In genomic region chr17:40885155-40885554, GRCm38 (mm10) we compare ENCODE assay signal across 28 mouse cellular contexts. TPM values are rescaled to one million over a fixed set of nuclear protein-coding genes. Genes with fewer than 3 reads are reported as not detected.
DNase-seq lines count a peak whose midpoint lies in the region; ATAC-seq and TF ChIP-seq lines count a peak whose summit lies in the region.
"Had no signal": no experiment of that assay in that cellular context is flagged by ENCODE, and none has a peak within 500 bp of the region (broad histone marks: within the 10 kb centered on the region; RNA-seq: fewer than 3 reads in every experiment).

No protein-coding gene starts in this region.

- 68% methylated on average over 4 of the region's 4 CpGs for WGBS in embryonic facial prominence, embryonic 14.5 days
- WGBS in embryonic facial prominence, embryonic 10.5 days = 81% methylated on average over 4 of the region's 4 CpGs
- 54% methylated on average over 4 of the region's 4 CpGs for WGBS in stomach, postnatal 0 days

- H3K27me3 ChIP-seq in embryonic facial prominence, embryonic 14.5 days (replicated peaks; ENCODE audit: control insufficient read depth, insufficient read depth, low read length) = no peaks in the 10 kb centered on the region
- no peaks in the 10 kb centered on the region for H3K27me3 ChIP-seq in embryonic facial prominence, embryonic 10.5 days (replicated peaks; ENCODE audit: low read depth, poor library complexity, severe bottlenecking)
- no peaks in the 10 kb centered on the region for H3K27me3 ChIP-seq in stomach, postnatal 0 days (ENCODE audit: control insufficient read depth, insufficient read depth, low read length)
- H3K27me3 ChIP-seq: embryonic facial prominence, embryonic 12.5 days; forebrain, embryonic 13.5 days; hindbrain, embryonic 12.5 days; hindbrain, embryonic 15.5 days had no signal

- H3K4me3 ChIP-seq in embryonic facial prominence, embryonic 14.5 days (ENCODE audit: low read depth, low read length) = no peak overlapping the region
- no peak overlapping the region for H3K4me3 ChIP-seq in embryonic facial prominence, embryonic 10.5 days
- no peak overlapping the region for H3K4me3 ChIP-seq in stomach, postnatal 0 days (ENCODE audit: low read depth, low read length)
- H3K4me3 ChIP-seq: embryonic facial prominence, embryonic 12.5 days; erythroblast, embryonic 14.5 days; forebrain, embryonic 10.5 days; forebrain, embryonic 13.5 days; hindbrain, embryonic 12.5 days; hindbrain, embryonic 15.5 days had no signal

- no peak for ATAC-seq in embryonic facial prominence, embryonic 14.5 days (ENCODE audit: low read depth)
- peak; percentile 53; the same call in 1 of the 2 replicates for ATAC-seq in stomach, postnatal 0 days (ENCODE audit: low FRiP score, low TSS enrichment)
- ATAC-seq: activated CD4-positive, CD25-positive, alpha-beta regulatory T cell, adult 4 months; forebrain, embryonic 13.5 days; forebrain, embryonic 16.5 days had no signal

- no peak overlapping the region for H3K9ac ChIP-seq in embryonic facial prominence, embryonic 14.5 days (ENCODE audit: low read depth, low read length)
- no peak overlapping the region for H3K9ac ChIP-seq in stomach, postnatal 0 days (ENCODE audit: low read length)
- H3K9ac ChIP-seq: embryonic facial prominence, embryonic 12.5 days; forebrain, embryonic 13.5 days; hindbrain, embryonic 12.5 days; hindbrain, embryonic 15.5 days had no signal

- H3K36me3 ChIP-seq in embryonic facial prominence, embryonic 14.5 days (ENCODE audit: control insufficient read depth, insufficient read depth, low read length) = no peaks in the 10 kb centered on the region
- H3K36me3 ChIP-seq in embryonic facial prominence, embryonic 10.5 days (replicated peaks) = no peaks in the 10 kb centered on the region
- H3K36me3 ChIP-seq in stomach, postnatal 0 days (ENCODE audit: control insufficient read depth, insufficient read depth, low read length) = no peaks in the 10 kb centered on the region
- H3K36me3 ChIP-seq: embryonic facial prominence, embryonic 12.5 days; forebrain, embryonic 10.5 days; hindbrain, embryonic 12.5 days; hindbrain, embryonic 15.5 days had no signal

- H3K4me1 ChIP-seq in embryonic facial prominence, embryonic 14.5 days (ENCODE audit: control insufficient read depth, insufficient read depth, low read length) = peaks cover 6% of the 10 kb centered on the region; the same call in 1 of the 2 replicates
- no peaks in the 10 kb centered on the region for H3K4me1 ChIP-seq in embryonic facial prominence, embryonic 10.5 days
- H3K4me1 ChIP-seq in stomach, postnatal 0 days (replicated peaks; ENCODE audit: control insufficient read depth, insufficient read depth) = no peaks in the 10 kb centered on the region
- H3K4me1 ChIP-seq: embryonic facial prominence, embryonic 12.5 days; hindbrain, embryonic 12.5 days had no signal

- DNase-seq in embryonic facial prominence, embryonic 14.5 days (ENCODE audit: low spot score) = peak; percentile 42
- DNase-seq in embryonic facial prominence, embryonic 10.5 days (ENCODE audit: low spot score) = no peak
- peak; percentile 39 for DNase-seq in urinary bladder, postnatal 14 days (ENCODE audit: low spot score)
- no peak for DNase-seq in urinary bladder, adult 2 months (ENCODE audit: low spot score)
- DNase-seq in stomach, postnatal 0 days (ENCODE audit: low spot score) = no peak
- DNase-seq in layer of hippocampus, adult 9-10 months (ENCODE audit: low spot score) = no peak
- DNase-seq: adrenal gland, adult 8-10 months; adrenal gland, postnatal 25 days; cerebellum, adult 11-12 months; cerebellum, adult 8-10 months; cerebellum, postnatal 10 days; cerebellum, postnatal 36 days; gastrocnemius, postnatal 10 days; gastrocnemius, postnatal 36 days; heart, adult 11 months had no signal

- no peak for TF ChIP-seq CTCF in stomach, postnatal 0 days (IDR thresholded peaks at IDR 0.05; ENCODE audit: low read depth)

- TF ChIP-seq EP300 in stomach, postnatal 0 days (optimal IDR thresholded peaks at IDR 0.05) = peak; percentile 81

- no peak overlapping the region for H3K4me2 ChIP-seq in embryonic facial prominence, embryonic 14.5 days (ENCODE audit: low read depth, low read length)
- H3K4me2 ChIP-seq in stomach, postnatal 0 days (replicated peaks; ENCODE audit: low read depth) = no peak overlapping the region
- H3K4me2 ChIP-seq: embryonic facial prominence, embryonic 12.5 days; forebrain, embryonic 13.5 days; heart, embryonic 11.5 days; hindbrain, embryonic 12.5 days; hindbrain, embryonic 15.5 days had no signal

- H3K27ac ChIP-seq in embryonic facial prominence, embryonic 14.5 days (replicated peaks; ENCODE audit: low read depth, low read length) = no peak overlapping the region
- H3K27ac ChIP-seq in embryonic facial prominence, embryonic 10.5 days (replicated peaks) = no peak overlapping the region
- no peak overlapping the region; the same call in 1 of the 2 replicates for H3K27ac ChIP-seq in stomach, postnatal 0 days (replicated peaks)
- H3K27ac ChIP-seq: embryonic facial prominence, embryonic 12.5 days; forebrain, embryonic 10.5 days; forebrain, embryonic 13.5 days; hindbrain, embryonic 12.5 days; hindbrain, embryonic 15.5 days had no signal

- H3K9me3 ChIP-seq in embryonic facial prominence, embryonic 14.5 days (ENCODE audit: control insufficient read depth, low read length) = no peaks in the 10 kb centered on the region
- no peaks in the 10 kb centered on the region for H3K9me3 ChIP-seq in embryonic facial prominence, embryonic 10.5 days
- H3K9me3 ChIP-seq in stomach, postnatal 0 days (ENCODE audit: control insufficient read depth, low read length) = no peaks in the 10 kb centered on the region
- H3K9me3 ChIP-seq: embryonic facial prominence, embryonic 12.5 days; forebrain, embryonic 10.5 days; forebrain, embryonic 13.5 days; hindbrain, embryonic 12.5 days; hindbrain, embryonic 15.5 days had no signal

RNA-seq across cellular contexts. Expression of gene 9130008F23Rik, which starts 4.8 kb away (rescaled TPM):
- 1.1 and 1.6 TPM in 2 replicates for polyA plus RNA-seq in embryonic facial prominence, embryonic 14.5 days (2014; fragmentation: Nextera tagmentation; extraction: Ambion mirVana)
- polyA plus RNA-seq in embryonic facial prominence, embryonic 10.5 days (2016; fragmentation: Nextera tagmentation; extraction: Ambion mirVana) = 0.37 and 0.53 TPM in 2 replicates
- polyA plus RNA-seq in urinary bladder, adult 2 months (2012; rRNA removed) = 19.6 and 28.5 TPM in 2 replicates
- 5.7 and 6.0 TPM in 2 replicates for polyA plus RNA-seq in stomach, postnatal 0 days (2015; fragmentation: Nextera tagmentation; extraction: Ambion mirVana)
- polyA plus RNA-seq: activated CD4-positive, CD25-positive, alpha-beta regulatory T cell, adult 4 months had no signal

RNA-seq across cellular contexts. Expression of gene Glyatl3, which starts 29.0 kb away (rescaled TPM):
- 0.35 and 0.48 TPM in 2 replicates for polyA plus RNA-seq in embryonic facial prominence, embryonic 14.5 days (2014; fragmentation: Nextera tagmentation; extraction: Ambion mirVana)
- polyA plus RNA-seq in embryonic facial prominence, embryonic 10.5 days (2016; fragmentation: Nextera tagmentation; extraction: Ambion mirVana) = 0.25 TPM in 1 of 2 replicates, not detected in the other
- polyA plus RNA-seq in urinary bladder, adult 2 months (2012; rRNA removed) = not detected in 2 replicates
- polyA plus RNA-seq in stomach, postnatal 0 days (2015; fragmentation: Nextera tagmentation; extraction: Ambion mirVana) = not detected in 2 replicates
- polyA plus RNA-seq: activated CD4-positive, CD25-positive, alpha-beta regulatory T cell, adult 4 months; brain, embryonic 14.5 days; cortical plate, adult 2 months; erythroblast, embryonic 14.5 days; forebrain, embryonic 13.5 days; forebrain, embryonic 16.5 days; heart, embryonic 11.5 days; heart, embryonic 14.5 days; heart, postnatal 0 days; hindbrain, embryonic 12.5 days; hindbrain, embryonic 15.5 days had no signal

RNA-seq across cellular contexts. Expression of gene Mut, which starts 49.3 kb away (rescaled TPM):
- polyA plus RNA-seq in embryonic facial prominence, embryonic 14.5 days (2014; fragmentation: Nextera tagmentation; extraction: Ambion mirVana) = 35.8 and 36.1 TPM in 2 replicates
- 29.1 and 33.2 TPM in 2 replicates for polyA plus RNA-seq in embryonic facial prominence, embryonic 10.5 days (2016; fragmentation: Nextera tagmentation; extraction: Ambion mirVana)
- polyA plus RNA-seq in urinary bladder, adult 2 months (2012; rRNA removed) = 23.0 and 24.9 TPM in 2 replicates
- polyA plus RNA-seq in stomach, postnatal 0 days (2015; fragmentation: Nextera tagmentation; extraction: Ambion mirVana) = 26.0 TPM in 2 replicates

RNA-seq across cellular contexts. Expression of gene Cenpq, which starts 49.7 kb away (rescaled TPM):
- polyA plus RNA-seq in embryonic facial prominence, embryonic 14.5 days (2014; fragmentation: Nextera tagmentation; extraction: Ambion mirVana) = 18.9 and 24.6 TPM in 2 replicates
- 40.0 and 41.0 TPM in 2 replicates for polyA plus RNA-seq in embryonic facial prominence, embryonic 10.5 days (2016; fragmentation: Nextera tagmentation; extraction: Ambion mirVana)
- 6.5 and 7.6 TPM in 2 replicates for polyA plus RNA-seq in urinary bladder, adult 2 months (2012; rRNA removed)
- 8.0 and 10.0 TPM in 2 replicates for polyA plus RNA-seq in stomach, postnatal 0 days (2015; fragmentation: Nextera tagmentation; extraction: Ambion mirVana)

Comparison
In these comparisons a context has a peak if more than half of its experiments do, and no peak if none do; other contexts are left out.
1. DNase-seq: peak in embryonic facial prominence, embryonic 14.5 days (single experiment) and urinary bladder, postnatal 14 days (single experiment); none in embryonic facial prominence, embryonic 10.5 days (single experiment), urinary bladder, adult 2 months (single experiment), stomach, postnatal 0 days (single experiment) and layer of hippocampus, adult 9-10 months (single experiment).